Mouse (Mus musculus): Measurements from ENCODE around the gene Ddx42.

Ddx42 gene

DNA sequence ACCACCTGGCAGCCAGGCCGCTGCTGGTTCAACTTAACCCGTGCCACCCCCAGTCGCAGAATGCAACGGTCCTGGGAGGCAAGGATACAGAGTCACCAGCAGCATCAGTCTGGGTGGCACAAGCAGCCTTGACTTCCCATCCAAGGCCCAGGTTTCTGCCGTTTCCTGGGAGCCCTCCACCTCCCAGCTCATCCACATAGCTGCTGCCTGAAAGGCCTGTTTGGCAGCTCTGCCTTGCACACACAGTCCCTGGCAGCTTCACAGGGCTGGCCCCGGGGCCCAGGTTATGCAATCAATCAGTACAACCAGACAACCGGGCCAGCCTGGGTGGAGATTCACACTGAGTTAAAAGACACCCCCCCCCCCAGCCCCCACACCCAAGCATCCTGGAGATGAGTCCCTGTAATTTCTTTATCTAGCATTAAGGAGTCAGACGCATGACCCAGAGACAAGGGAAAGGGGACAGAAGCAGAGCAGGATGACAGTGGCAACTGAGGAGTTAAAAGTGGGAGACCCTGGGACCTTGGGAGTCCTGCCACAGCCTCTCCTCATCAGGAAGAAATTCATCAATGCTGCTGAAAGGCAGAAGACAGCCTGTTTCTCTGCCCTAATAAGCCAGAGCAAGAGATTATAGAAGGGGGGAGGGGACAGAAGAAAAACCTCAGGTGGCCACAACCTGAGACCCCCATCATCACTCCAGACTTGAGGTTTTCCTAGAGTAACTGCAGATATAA lies 51.8 kb downstream of the Ddx42 start:
- no peak for DNase-seq (ENCODE audit: low spot score in 2 of 2)

- DNase-seq (ENCODE audit: low spot score in 2 of 2): no peak
Measured at GRCm38 (mm10) chr11:106269060-106269431, 52.3 kb downstream of the Ddx42 start.

GRCm38 (mm10) chr11:106271131-106271793 lies 54.5 kb downstream of the Ddx42 start:
- no peak for DNase-seq (ENCODE audit: low spot score in 2 of 2)

DNA sequence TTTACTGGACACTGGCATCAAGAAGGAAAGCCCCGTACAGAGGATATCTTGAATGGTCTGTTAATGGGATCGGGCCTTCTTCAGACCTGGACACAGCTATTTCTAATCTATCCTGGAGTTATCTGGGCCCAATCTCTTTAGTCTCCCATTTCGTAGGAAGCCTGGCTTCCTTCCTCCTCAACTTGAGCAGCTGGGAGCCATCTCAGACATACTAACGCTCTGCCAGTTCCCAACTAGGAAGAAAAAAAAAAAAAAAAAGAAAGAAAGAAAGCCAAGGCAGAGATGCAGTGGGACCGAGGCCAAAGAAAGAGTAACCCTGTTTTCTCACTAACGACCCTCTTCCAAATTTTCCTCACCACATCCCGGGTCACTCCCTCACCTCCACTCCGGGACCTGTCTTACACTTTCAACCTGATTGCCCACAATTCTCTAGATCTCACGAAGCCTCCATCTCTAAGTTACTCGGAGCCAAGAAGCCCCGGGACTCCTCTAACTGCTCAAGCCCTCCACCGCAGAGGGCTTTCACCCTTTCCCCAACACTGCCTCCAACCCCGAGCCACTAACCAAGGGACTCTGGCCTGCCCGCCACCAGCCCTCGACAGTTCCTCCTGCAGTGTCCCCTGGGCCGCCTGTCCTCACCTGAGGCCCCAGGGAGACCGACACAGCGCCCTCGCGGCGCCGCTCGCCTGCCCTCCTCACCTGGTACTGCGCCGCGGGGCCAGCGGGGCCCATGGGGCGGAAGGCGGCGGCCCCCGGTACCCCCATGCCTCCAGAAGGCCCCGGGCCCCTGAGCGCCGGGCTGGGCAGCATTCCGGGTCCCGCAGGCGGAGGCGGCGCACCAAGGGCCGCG lies 55.3 kb downstream of the Ddx42 start:
- no peak for DNase-seq (ENCODE audit: low spot score in 2 of 2)

GRCm38 (mm10) chr11:106272644-106273310 lies 56.1 kb downstream of the Ddx42 start, which contains the start of gene Smarcd2:
Smarcd2 (minus strand) TSS chr11:106272972.
- DNase-seq (ENCODE audit: low spot score in 2 of 2): peak; percentile 99

DNA sequence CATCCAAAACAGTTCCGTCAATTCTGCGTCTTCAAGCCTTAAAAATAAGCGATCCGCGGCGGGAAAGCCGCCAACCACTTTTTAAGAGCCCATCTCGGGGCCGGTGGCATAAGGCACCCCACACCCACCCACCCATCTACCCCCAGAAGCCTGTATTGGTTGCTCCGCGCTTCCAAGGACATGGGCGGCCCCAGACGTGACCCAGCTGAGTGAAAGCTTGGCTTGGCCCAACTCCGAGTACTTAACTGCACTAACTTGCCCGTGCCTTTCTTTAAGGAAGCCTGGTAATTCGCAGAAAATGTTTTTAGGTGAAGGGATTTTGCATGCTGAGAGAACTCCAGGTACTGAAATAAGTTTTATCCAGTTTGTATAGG lies 56.6 kb downstream of the Ddx42 start:
- DNase-seq (ENCODE audit: low spot score in 2 of 2): no peak

- DNase-seq (ENCODE audit: low spot score in 2 of 2): no peak
Measured at GRCm38 (mm10) chr11:106273811-106274210, 57.1 kb downstream of the Ddx42 start.

DNA sequence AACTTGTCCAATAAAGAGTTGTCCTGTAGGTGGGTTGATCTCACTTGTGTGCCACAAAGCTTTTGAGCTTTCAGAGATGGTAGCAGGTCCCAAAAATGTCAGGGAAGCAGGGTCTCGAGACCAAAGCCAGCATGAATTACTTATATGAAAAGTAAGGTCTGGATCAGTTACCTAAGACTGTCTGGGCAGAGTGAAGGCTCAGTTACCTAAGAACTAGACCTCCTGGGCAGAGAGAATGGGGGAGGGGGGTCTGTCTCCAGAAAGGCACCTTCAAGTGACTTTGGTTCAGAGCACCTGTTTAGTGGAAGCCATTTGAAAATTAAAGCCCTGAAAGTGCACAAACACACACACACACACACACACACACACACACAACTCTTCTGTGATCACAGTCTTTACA lies 57.6 kb downstream of the Ddx42 start:
- no peak for DNase-seq (ENCODE audit: low spot score in 2 of 2)

- no peak for DNase-seq (ENCODE audit: low spot score in 2 of 2)
Measured at GRCm38 (mm10) chr11:106274971-106275411, 58.3 kb downstream of the Ddx42 start.

GRCm38 (mm10) chr11:106276454-106276853 lies 59.7 kb downstream of the Ddx42 start, which contains the start of gene Tcam1:
Tcam1 (plus strand) TSS chr11:106276672.
- DNase-seq (ENCODE audit: low spot score in 2 of 2): peak; percentile 75 to 96

DNA sequence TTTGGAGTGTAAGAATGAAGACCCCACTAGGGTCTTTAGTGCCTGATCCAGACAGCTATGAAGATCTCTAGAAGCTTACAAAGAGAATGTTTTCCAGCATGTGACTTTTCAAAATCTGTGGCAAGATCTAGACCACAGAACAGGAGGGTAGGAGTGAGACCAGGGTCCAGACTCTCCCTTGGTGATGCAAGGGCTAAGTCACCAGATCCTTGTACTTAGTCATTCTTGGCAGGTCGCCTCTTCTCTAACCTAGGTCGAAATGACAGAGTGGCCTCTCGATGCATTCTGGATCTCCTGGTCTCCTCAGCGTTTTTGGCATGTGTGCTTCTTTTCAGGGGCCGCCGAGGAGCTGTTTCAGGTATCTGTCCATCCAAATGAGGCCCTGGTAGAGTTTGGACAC lies 65.7 kb downstream of the Ddx42 start:
- DNase-seq (ENCODE audit: low spot score in 2 of 2): no peak

DNA sequence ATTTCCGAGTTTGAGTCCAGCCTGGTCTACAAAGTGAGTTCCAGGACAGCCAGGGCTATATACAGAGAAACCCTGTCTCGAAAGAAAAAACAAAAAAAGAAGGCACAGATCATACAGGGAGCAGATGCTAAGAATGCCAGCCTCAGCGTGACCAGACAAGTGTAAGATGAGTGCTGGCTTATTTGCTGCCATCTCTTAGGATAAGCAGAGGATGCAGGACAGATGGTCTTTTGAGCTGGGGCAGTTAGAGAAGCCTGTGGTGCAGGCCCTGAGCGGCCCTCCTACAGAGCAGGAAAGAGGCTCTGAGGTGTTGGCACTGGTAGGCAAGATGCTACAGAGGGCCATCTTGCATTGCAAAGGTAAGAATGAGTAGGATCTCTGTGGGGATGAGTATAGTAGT lies 66.6 kb downstream of the Ddx42 start:
- DNase-seq (ENCODE audit: low spot score in 2 of 2): no peak

- DNase-seq (ENCODE audit: low spot score in 2 of 2): no peak
Measured at GRCm38 (mm10) chr11:106284126-106284525, 67.4 kb downstream of the Ddx42 start.

GRCm38 (mm10) chr11:106286206-106286605 lies 69.5 kb downstream of the Ddx42 start:
- DNase-seq (ENCODE audit: low spot score in 2 of 2): no peak

DNA sequence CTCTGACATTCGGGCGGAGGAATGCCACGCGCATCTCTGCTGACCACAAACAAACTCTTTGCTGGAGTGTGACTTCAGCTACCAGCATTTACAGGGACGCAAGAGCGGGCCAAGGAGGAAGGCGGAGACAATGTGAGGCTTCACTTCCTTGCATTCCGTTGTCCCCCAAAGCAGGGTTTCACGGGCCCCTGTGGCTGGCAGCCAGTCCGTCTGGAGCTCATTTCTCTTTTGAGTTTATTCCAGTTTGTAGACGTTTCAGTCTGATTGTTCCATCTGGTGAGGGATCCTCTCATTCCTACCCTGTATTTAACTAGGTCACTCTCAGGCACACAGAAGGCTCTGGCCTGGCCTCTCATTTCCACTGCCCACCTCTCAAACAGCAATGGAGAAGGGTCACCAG lies 70.3 kb downstream of the Ddx42 start:
- DNase-seq (ENCODE audit: low spot score in 2 of 2): no peak

GRCm38 (mm10) chr11:106289369-106289768 lies 72.6 kb downstream of the Ddx42 start:
- no peak for DNase-seq (ENCODE audit: low spot score in 2 of 2)

DNA sequence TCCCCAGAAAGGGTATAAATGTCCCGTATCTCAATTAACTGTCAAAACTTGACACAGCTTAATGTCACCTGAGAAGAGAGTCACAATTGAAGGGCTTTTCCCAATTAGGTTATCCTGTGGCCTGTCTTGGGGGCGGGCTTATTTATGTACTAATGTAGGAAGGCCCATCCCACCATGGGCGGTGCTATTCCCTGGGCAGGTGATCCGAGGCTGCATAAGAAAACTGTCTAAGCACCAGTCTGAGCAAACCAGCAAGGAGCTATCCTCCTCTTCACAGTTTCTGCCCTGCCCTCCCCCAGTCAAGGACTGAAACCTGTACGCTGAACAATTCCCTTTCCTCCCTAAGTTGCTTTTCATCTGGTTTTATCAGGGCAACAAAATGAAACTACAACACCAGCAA lies 73.7 kb downstream of the Ddx42 start:
- no peak for DNase-seq (ENCODE audit: low spot score in 2 of 2)

DNA sequence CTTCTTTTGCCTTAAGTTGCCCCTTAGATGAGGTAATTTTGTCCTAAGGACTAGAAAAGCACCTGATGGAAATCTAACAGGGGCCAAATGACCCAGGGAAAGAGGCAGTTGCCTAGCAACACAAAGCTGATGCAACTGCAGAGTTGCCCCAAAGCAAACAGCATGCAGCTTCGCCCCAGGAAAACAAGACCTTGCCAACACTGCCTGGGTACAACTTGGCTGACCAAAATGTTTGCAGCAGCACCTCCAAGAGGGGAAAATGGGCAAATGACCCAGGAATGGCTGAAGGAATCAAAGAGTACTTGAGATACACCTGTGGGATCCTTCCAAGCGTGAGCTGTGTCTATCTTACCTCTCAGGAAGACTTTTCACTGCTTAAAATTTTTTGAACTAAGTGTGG lies 75.1 kb downstream of the Ddx42 start:
- no peak for DNase-seq (ENCODE audit: low spot score in 2 of 2)

All from left cerebral cortex, adult 9 months (tissue).